Mouse (Mus musculus): ENCODE measurements at regions not wholly inside any gene's neighbourhood (a gene's known extent, or its start where the extent isn't known, plus 50 kb on each side); places are given as distances from the start of the nearest gene placed in this dataset.
A peak's percentile ranks its signal among the peaks of the same experiment; 100 is the strongest.

GRCm38 (mm10) chr13:71034926-71035687 is 193.5 kb upstream of the Adamts16 start:
- no peak for DNase-seq (ENCODE audit: low spot score)

DNA sequence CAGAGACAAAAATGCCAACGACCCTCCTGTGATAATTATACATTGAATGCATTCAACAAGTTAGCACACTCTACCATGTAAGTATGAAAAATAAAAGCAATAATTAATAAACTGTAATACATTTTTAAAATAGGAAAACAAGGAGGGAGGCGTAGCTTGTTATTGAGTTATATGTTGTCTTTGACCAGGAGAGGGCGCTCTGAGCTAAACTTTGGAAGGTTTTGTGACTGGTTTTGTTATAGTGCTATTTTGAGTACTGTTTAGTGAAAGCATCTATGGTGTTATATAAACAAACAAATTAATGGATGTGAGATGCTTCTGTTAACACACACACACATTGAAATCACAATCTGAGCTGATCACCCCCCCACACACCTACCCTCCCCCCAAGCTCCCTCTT is 166.6 kb upstream of the Adamts16 start:
- no peak for DNase-seq (ENCODE audit: low spot score)

DNA sequence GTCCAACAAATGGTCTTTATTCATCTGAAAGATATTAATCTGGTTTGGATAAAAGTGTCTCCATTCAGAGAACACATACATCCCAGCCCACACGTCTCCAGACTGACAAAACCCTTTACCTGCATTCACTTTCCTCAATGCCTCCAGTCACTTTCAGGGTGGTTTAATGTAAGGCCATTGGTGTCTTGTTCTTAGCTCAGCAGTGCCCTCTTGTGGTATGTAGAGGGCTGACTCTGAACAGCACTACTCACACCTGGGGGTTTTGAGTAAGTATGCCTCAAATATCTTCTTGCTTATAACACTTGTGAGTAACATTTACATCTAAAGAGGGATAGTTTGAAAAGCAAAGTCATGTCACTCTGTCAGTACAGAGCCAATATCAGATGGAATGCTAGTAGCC is 164.5 kb upstream of the Adamts16 start:
- peak; percentile 13 for DNase-seq (ENCODE audit: low spot score)

DNA sequence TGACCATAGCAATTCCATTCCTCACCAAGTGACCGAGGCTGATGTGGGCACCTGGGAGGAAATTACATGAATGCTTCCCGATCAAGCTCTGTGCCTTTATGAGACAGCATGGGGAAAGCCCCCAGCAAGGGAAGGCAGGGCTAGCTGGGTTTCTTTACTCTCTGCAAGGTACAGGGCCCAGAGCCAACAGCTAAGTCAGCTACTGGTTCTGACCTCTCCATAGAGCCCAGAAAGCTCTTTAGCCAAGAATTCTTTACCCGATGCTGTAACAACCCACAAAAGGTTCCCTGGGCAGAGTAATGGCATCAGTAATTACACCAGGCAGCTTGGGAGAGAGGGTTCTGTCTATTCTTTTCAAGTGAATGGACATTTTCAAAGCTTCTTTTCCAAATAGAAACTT is 161.9 kb upstream of the Adamts16 start:
- no peak for DNase-seq (ENCODE audit: low spot score)

DNA sequence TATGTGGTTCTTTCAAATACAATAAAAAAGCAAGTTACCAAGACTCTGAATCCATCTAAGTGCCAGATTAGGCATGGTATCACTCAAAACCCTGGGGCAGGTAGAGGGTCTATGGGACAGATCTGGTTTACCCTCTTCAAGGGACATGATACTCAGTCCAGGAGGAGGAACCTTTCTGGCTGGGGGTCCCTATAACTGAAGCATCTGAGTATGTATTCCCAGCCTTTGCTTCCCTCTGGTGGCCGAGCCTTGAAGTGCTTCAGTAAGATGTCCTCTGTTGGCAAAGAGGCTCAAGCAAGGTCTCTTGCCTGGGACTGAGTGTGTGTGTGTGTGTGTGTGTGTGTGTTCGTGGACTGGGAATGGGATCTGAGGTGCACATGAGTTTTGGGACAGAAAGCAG is 159.7 kb upstream of the Adamts16 start:
- peak; percentile 7 for DNase-seq (ENCODE audit: low spot score)

DNA sequence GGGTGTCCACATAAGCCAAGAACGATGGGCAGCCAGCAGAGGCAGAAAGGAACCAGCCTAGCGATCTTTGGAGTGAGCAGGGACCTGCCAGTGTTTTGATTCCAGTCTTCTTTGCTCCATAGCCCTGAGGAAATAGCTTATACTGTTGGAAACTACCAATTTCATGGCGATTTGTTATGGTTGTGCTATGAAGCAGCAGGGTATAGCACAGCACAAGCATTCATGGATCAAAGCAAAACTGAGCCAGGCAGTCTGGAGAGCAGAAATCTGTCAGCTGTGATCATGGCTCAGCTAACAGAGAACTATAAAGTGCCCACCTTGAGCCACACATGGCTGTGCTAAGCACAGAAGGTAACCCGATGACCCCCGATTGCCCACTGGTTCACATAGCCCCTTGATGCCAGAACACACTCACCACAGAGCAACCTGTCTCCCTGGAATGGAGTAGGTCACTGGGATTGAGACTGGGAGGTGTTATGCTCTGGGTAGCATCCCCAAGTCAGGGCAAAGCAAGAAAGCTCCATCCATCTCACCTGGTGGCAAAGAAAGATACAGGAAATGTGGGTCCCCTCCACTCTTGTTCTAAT is 158.9 kb upstream of the Adamts16 start:
- no peak for DNase-seq (ENCODE audit: low spot score)

DNA sequence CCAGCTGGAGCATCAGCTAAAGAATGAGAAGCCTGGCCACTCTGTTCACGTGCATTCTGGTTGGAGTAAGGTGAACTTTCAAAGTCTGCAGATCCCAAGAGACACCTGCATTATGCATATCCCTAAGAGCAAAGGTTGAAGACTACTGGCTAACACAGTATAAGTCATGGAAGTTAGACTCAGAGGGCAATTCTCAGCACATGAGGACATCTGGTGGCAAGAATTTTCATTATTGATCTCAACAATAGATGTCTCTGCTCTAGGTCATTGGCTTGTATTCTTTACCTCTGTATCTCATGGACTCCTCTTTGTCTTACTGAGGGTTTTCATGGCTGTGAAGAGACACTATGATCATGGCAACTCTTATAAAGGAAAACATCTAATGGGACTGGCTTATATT is 151.9 kb upstream of the Adamts16 start:
- DNase-seq (ENCODE audit: low spot score): no peak

DNA sequence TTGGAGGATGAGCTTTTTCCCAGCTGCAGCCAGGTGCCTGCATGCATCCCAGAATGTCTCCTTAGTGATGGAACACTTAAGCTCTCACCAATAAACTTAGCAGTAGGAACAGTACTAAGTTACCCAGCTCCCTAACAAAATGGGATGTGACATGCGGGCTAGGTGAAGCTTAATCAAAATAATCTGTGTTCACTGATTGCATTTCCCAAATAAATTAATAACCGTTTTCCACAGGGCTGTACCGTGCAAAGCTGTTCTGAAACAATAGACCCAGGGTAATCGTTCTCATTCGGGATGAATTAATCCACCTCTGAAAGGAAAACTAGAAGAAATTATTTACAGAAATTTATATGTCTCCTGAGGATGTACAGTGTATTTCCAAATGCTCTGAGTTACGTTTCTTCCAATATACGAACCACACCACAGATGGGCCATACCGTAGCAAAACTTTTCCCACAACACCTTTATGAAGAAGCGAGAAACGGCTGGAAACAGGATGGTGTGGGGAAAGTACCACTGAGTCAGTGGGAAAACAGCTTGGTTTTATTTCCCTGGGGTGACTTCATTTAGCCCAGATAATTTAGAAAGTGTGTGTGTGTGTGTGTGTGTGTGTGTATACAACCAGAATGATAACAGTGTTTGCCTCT is 148.5 kb upstream of the Adamts16 start:
- no peak for DNase-seq (ENCODE audit: low spot score)

DNA sequence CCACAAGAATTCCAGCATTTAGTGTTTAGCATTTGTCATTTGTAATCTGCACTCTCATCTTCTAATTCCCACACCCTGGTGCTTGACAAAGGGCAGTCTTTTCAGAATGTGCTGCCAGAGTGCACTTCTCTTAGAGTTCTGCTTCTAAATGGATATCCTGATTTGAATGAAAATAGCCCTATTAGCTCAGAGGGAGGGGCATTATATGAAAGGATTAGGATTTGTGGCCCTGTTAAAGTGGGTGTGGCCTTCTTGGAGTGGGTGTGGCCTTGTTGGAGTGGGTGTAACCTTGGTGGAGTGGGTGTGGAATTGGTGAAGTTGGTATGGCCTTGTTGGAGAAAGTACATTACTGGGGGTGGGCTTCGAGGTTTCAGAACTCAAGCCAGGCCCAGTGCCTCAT is 137.7 kb upstream of the Adamts16 start:
- DNase-seq (ENCODE audit: low spot score): no peak

DNA sequence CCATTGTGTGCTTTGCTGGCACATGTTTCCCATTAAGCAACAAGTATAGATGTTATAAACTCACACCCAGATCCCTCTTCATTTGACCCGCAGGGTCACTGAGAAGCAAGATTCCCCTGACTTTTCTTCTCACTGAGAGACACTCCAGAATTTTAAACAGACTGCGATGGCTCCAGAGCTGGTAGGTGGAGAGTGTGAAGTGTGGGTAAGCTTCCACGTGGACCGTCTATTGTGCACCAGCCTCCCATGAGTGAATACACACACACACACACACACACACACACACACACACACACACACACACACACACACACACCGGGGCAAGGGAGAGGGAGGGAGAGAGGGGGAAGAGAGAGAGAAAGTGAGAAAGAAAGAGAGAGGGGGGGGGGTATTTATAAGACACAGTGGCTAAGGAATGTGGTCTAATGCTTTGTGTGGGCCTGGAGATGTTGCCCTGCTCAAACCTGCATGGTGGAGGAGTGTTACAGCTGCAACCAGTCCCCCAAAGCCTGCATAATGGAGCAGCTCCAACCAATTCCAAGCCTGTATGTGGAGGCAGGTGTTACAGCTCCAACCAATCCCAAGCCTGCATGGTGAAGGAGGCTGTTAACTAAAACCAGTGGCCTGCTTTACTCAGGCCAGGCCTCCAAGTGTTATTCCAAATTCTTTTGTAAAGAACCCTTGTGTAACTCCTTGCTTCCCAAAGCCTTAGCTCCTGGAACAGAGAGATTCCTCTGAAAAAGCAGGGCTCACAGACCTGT is 137.1 kb upstream of the Adamts16 start:
- no peak for DNase-seq (ENCODE audit: low spot score)

- DNase-seq (ENCODE audit: low spot score): no peak
Observed at GRCm38 (mm10) chr13:70969596-70969995, 128.0 kb upstream of the Adamts16 start.

GRCm38 (mm10) chr13:70967781-70968180 is 126.2 kb upstream of the Adamts16 start:
- peak; percentile 38 for DNase-seq (ENCODE audit: low spot score)

- no peak for DNase-seq (ENCODE audit: low spot score)
Observed at GRCm38 (mm10) chr13:70963384-70963783, 121.8 kb upstream of the Adamts16 start.

GRCm38 (mm10) chr13:70934309-70935037 is 92.9 kb upstream of the Adamts16 start:
- DNase-seq (ENCODE audit: low spot score): no peak

- DNase-seq (ENCODE audit: low spot score): no peak
Observed at GRCm38 (mm10) chr13:70913834-70914233, 72.2 kb upstream of the Adamts16 start.

DNA sequence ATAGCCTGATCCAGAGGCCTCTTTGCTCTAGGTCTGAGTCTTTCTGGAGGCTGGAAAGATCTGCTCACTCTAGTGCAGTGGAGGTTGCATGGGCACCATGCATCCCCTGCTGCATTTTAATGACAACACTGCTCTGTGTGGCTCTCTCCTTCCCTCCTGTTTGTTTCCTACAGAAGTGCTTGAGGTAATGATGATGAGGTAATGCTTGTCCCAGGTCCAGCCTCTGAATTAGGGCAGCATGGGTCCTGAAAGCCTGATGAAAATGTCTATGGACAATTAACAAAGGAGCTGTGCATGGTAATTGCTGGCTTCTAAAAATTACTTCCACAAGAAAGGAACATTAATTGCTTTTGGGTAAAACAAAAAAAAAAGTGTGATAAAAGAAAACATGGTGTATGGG is 69.3 kb upstream of the Adamts16 start:
- no peak for DNase-seq (ENCODE audit: low spot score)

GRCm38 (mm10) chr13:70904834-70905233 is 63.2 kb upstream of the Adamts16 start:
- no peak for DNase-seq (ENCODE audit: low spot score)

DNA sequence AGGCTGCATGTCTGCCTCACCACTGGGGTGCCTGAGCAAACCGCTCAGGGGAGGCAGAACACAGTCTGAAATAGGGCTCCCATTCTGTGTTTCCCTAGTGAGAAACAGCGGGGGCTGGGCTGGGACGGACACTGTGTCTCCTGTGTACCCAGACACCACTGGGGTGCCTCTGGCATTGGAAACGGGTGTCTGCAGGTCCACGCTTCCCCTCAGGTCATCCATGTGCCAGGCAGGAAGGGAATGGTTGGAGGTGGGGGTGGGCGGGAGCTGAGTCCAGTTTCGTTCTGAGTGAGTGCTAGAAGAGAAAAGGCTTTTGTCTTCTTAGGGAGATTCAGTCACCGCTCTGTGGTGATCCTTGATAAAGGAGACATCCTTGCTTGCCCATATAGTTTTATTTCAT is 62.2 kb upstream of the Adamts16 start:
- DNase-seq (ENCODE audit: low spot score): no peak

- no peak for DNase-seq (ENCODE audit: low spot score)
Observed at GRCm38 (mm10) chr13:70903150-70903549, 61.5 kb upstream of the Adamts16 start.

DNA sequence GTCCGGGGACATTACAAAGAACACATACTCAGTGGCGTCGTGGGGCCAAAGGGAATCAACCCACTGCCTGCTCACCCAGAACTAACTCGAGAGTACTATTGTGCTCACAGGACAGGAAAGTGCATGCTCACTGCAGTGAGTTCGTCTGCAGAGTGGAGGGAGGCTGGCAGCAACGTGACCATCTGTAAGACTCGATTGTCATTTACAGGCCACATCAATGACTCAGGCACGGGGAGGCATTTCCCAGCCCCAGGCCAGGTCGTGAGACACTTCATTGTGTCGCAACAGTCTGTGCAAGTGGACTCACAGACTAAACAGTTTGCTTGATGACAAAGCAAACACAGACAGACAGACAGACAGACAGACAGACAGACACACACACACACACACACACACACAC is 61.1 kb upstream of the Adamts16 start:
- DNase-seq (ENCODE audit: low spot score): no peak

DNA sequence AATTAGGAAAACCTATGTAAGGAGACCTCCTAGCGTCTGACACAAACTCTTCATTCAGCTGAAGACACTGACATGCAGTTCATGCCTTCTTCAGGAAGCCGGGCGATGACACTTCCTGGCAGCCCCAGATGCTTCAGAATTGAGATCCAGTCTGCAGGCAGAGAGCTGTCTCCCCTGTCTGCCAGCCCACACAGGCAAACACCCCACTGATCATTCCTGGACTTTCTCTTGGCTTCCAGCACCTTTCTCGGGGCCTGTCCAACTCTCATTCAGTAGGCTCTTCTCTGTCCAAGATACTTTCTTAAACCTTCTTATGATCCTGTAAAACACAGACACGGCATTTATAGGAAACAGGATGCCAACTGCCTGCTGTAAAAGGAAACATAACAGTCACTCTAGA is 50.0 kb upstream of the Adamts16 start:
- DNase-seq (ENCODE audit: low spot score): no peak

Data from heart, adult 8-10 months (tissue).